Mouse (Mus musculus) E14TG2a.4 (cell line): ENCODE data around the gene Suco.

Experiments
- CTCF ChIP-seq: conservative IDR thresholded peaks from 2 replicates; pipeline ENCODE4 v1.5.1; 2014; ENCODE audit warnings: low read length
- NANOG ChIP-seq: IDR thresholded peaks from 2 replicates; pipeline ENCODE4 v1.6.1; 2014; ENCODE audit warnings: borderline replicate concordance, low read length, mixed read lengths

DNA sequence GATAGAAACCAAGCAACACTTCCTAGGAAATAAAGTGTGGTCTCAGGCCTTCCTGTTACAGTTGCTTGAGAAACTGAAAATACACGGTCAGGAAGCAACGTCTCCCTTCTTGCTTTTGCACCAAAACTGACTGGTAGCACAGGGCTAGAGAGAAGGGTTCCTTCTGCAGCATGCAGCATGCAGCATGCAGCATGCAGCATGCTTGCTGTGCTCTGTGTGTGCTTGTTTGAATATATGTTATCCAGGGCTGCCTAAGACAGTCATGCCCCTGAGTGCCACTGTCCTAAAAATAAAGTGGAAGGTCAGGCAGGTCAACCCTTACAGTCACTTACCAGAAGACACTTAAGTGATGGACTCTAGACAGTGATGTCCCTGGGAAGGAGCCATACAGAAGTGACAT, 17.6 kb upstream of the Suco start:
- TF ChIP-seq CTCF (no peak), NANOG (no peak)
